Mouse (Mus musculus): ENCODE measurements around the gene Snx10. TPM values are rescaled to one million over a fixed set of nuclear protein-coding genes. Genes with fewer than 3 reads are reported as not detected.

Gene Snx10
- polyA plus RNA-seq, 1 experiment from 2014 or later, result 63.9 TPM

- Histone ChIP-seq H3K4me3 (ENCODE audit: low read depth, low read length) (no peak overlapping the region), H3K9me3 (ENCODE audit: control insufficient read depth, low read length) (no peaks in the 10 kb centered on the region), H3K4me2 (ENCODE audit: low read depth, low read length) (no peak overlapping the region), H3K27me3 (ENCODE audit: control insufficient read depth, insufficient read depth, low read length) (no peaks in the 10 kb centered on the region), H3K9ac (replicated peaks; ENCODE audit: low read depth, low read length) (no peak overlapping the region), H3K4me1 (ENCODE audit: control insufficient read depth, insufficient read depth, low read length) (no peaks in the 10 kb centered on the region), H3K36me3 (ENCODE audit: control insufficient read depth, insufficient read depth, low read length) (no peaks in the 10 kb centered on the region), H3K27ac (ENCODE audit: low read depth, low read length) (no peak overlapping the region)
- 72% methylated on average over 11 of the region's 11 CpGs for WGBS
- ATAC-seq (ENCODE audit: low read depth), result no peak
Measured at GRCm38 (mm10) chr6:51636019-51636568, 112.4 kb downstream of the Snx10 start.

Small RNAs within 50 kb of the gene (microRNA-seq; reads per million reads assigned to microRNA genes)
- not detected for gene Gm22914

Other genes starting within 250 kb of the Snx10 start
- 4.2 and 4.6 TPM in 2 replicates for gene Nfe2l3, start 91.2 kb upstream of the Snx10 start, polyA plus RNA-seq (2014; fragmentation: Nextera tagmentation; extraction: Ambion mirVana)
- gene Hnrnpa2b1, start 54.0 kb upstream of the Snx10 start, polyA plus RNA-seq (2014; fragmentation: Nextera tagmentation; extraction: Ambion mirVana), result 791 and 971 TPM in 2 replicates
- 360 and 386 TPM in 2 replicates for gene Cbx3, start 53.5 kb upstream of the Snx10 start, polyA plus RNA-seq (2014; fragmentation: Nextera tagmentation; extraction: Ambion mirVana)